Mouse (Mus musculus): ENCODE results near the gene Fhl3.

The Fhl3 gene

GRCm38 (mm10) chr4:124672347-124673320, 27.9 kb upstream of the Fhl3 start:
- TF ChIP-seq GATA4 (IDR thresholded peaks at IDR 0.05; ENCODE audit: insufficient replicate concordance, low read length), result no peak

GRCm38 (mm10) chr4:124674334-124675032, 26.0 kb upstream of the Fhl3 start:
- TF ChIP-seq GATA4 (IDR thresholded peaks at IDR 0.05; ENCODE audit: insufficient replicate concordance, low read length), result no peak

GRCm38 (mm10) chr4:124675037-124675436, 25.5 kb upstream of the Fhl3 start:
- no peak for TF ChIP-seq GATA4 (IDR thresholded peaks at IDR 0.05; ENCODE audit: insufficient replicate concordance, low read length)

GRCm38 (mm10) chr4:124675958-124676357, 24.5 kb upstream of the Fhl3 start:
- TF ChIP-seq GATA4 (IDR thresholded peaks at IDR 0.05; ENCODE audit: insufficient replicate concordance, low read length), result no peak

GRCm38 (mm10) chr4:124682270-124682669, 18.2 kb upstream of the Fhl3 start:
- no peak for TF ChIP-seq GATA4 (IDR thresholded peaks at IDR 0.05; ENCODE audit: insufficient replicate concordance, low read length)

GRCm38 (mm10) chr4:124683474-124683873, 17.0 kb upstream of the Fhl3 start:
- no peak for TF ChIP-seq GATA4 (IDR thresholded peaks at IDR 0.05; ENCODE audit: insufficient replicate concordance, low read length)

- TF ChIP-seq GATA4 (IDR thresholded peaks at IDR 0.05; ENCODE audit: insufficient replicate concordance, low read length), result no peak
These were observed 15.5 kb upstream of the Fhl3 start for GRCm38 (mm10) chr4:124685004-124685403.

- no peak for TF ChIP-seq GATA4 (IDR thresholded peaks at IDR 0.05; ENCODE audit: insufficient replicate concordance, low read length)
These were observed 15.0 kb upstream of the Fhl3 start for GRCm38 (mm10) chr4:124685453-124685852.

- no peak for TF ChIP-seq GATA4 (IDR thresholded peaks at IDR 0.05; ENCODE audit: insufficient replicate concordance, low read length)
These were observed 14.6 kb upstream of the Fhl3 start for GRCm38 (mm10) chr4:124685897-124686402.

- TF ChIP-seq GATA4 (IDR thresholded peaks at IDR 0.05; ENCODE audit: insufficient replicate concordance, low read length), result no peak
These were observed 9.0 kb upstream of the Fhl3 start for GRCm38 (mm10) chr4:124691455-124691854.

- TF ChIP-seq GATA4 (IDR thresholded peaks at IDR 0.05; ENCODE audit: insufficient replicate concordance, low read length), result no peak
These were observed 8.1 kb upstream of the Fhl3 start for GRCm38 (mm10) chr4:124692416-124692861.

GRCm38 (mm10) chr4:124693135-124693894, 7.2 kb upstream of the Fhl3 start, which contains the start of gene Utp11:
Gene Utp11, minus strand, starts transcription at chr4:124693600.
- peak; percentile 39; the same call in 1 of the 2 replicates for TF ChIP-seq GATA4 (IDR thresholded peaks at IDR 0.05; ENCODE audit: insufficient replicate concordance, low read length)

- TF ChIP-seq GATA4 (IDR thresholded peaks at IDR 0.05; ENCODE audit: insufficient replicate concordance, low read length), result no peak
These were observed 5.9 kb upstream of the Fhl3 start for GRCm38 (mm10) chr4:124694572-124694971.

- no peak for TF ChIP-seq GATA4 (IDR thresholded peaks at IDR 0.05; ENCODE audit: insufficient replicate concordance, low read length)
These were observed 4.5 kb upstream of the Fhl3 start for GRCm38 (mm10) chr4:124695786-124696516.

Data from liver, adult (tissue).